Mouse (Mus musculus) bone marrow, adult 2 months (tissue): ENCODE measurements around the gene Zbtb16.

ENCODE experiments used
- CTCF ChIP-seq: fragments of 200-500 bp; IDR thresholded peaks from 2 replicates; pipeline ENCODE4 v1.5.1; 2011; ENCODE audit warnings: low read length, control low read depth; ENCODE audit not compliant: control insufficient read depth, insufficient read depth
- POLR2A ChIP-seq: fragments of 200-500 bp; IDR thresholded peaks from 2 replicates; pipeline ENCODE4 v1.6.1; 2011; ENCODE audit warnings: low read depth, mild to moderate bottlenecking, control low read depth, low read length, borderline replicate concordance; ENCODE audit not compliant: control insufficient read depth

GRCm38 (mm10) chr9:48737210-48737850 lies 98.7 kb downstream of the Zbtb16 start:
- TF ChIP-seq POLR2A (no peak), CTCF (no peak)
